Mouse (Mus musculus) midbrain, embryonic 14.5 days (tissue): ENCODE data around the gene Bod1l. TPM values are rescaled to one million over a fixed set of nuclear protein-coding genes. Genes with fewer than 3 reads are reported as not detected.
A peak's percentile ranks its signal among the peaks of the same experiment; 100 is the strongest.

Experiments used
- ATAC-seq: fragments of 200-750 bp; cut with Nextera tagmentation; 2 replicates; pipeline ENCODE4 v1.8.0; 2017; ENCODE audit warnings: moderate number of reproducible peaks, moderate library complexity; ENCODE audit not compliant: low FRiP score, low TSS enrichment
- DNase-seq: peaks from one replicate; pipeline ENCODE4 v3.0.0-alpha.2; 2015
- H3K27ac ChIP-seq: fragments of 300-500 bp; sonication (generic); replicated peaks from 2 replicates; pipeline ENCODE4 v1.5.1; 2014; ENCODE audit warnings: mild to moderate bottlenecking, low read depth, low read length, moderate library complexity
- H3K27me3 ChIP-seq: fragments of 300-500 bp; sonication (generic); 2 replicates; pipeline ENCODE4 v1.6.1; 2014; ENCODE audit warnings: low read length, control low read depth, mixed read lengths; ENCODE audit not compliant: control insufficient read depth, insufficient read depth
- H3K36me3 ChIP-seq: fragments of 300-500 bp; sonication (generic); 2 replicates; pipeline ENCODE4 v1.6.1; 2014; ENCODE audit warnings: low read length, control low read depth; ENCODE audit not compliant: control insufficient read depth, insufficient read depth
- H3K4me1 ChIP-seq: fragments of 300-500 bp; sonication (generic); 2 replicates; pipeline ENCODE4 v1.6.1; 2014; ENCODE audit warnings: mild to moderate bottlenecking, antibody characterized with exemption, low read length, control low read depth; ENCODE audit not compliant: control insufficient read depth, insufficient read depth
- H3K4me2 ChIP-seq: fragments of 300-500 bp; sonication (generic); 2 replicates; pipeline ENCODE4 v1.6.1; 2014; ENCODE audit warnings: mild to moderate bottlenecking, low read length, moderate library complexity
- H3K4me3 ChIP-seq: fragments of 300-500 bp; sonication (generic); replicated peaks from 2 replicates; pipeline ENCODE4 v1.5.1; 2014; ENCODE audit warnings: low read depth, low read length
- H3K9ac ChIP-seq: fragments of 300-500 bp; sonication (generic); replicated peaks from 2 replicates; pipeline ENCODE4 v1.6.1; 2014; ENCODE audit warnings: mild to moderate bottlenecking, low read length, moderate library complexity
- H3K9me3 ChIP-seq: fragments of 300-500 bp; sonication (generic); 2 replicates; pipeline ENCODE4 v1.6.1; 2016; ENCODE audit warnings: low read length, control low read depth, mixed read lengths; ENCODE audit not compliant: control insufficient read depth
- WGBS: fragments of 180-500 bp; shearing (Covaris S2); extraction: QIAGEN DNeasy Blood & Tissue Kit; methylation state at CpG from one replicate; pipeline ENCODE4 v1.1.7; 2014; 5-methylcytosine and 5-hydroxymethylcytosine counted together
- polyA plus RNA-seq: library from polyadenylated mRNA; unstranded; fragments of >200 nt; fragmentation: Nextera tagmentation; extraction: Ambion mirVana; gene quantifications from 2 replicates; pipeline ENCODE4 v1.2.1, GENCODE M21; 2014

Bod1l gene
- polyA plus RNA-seq, 1 experiment from 2014 or later: 29.8 TPM

- peaks cover 72% of the 10 kb centered on the region for H3K27me3 ChIP-seq
- no peak overlapping the region for H3K27ac ChIP-seq
- H3K4me3 ChIP-seq: no peak overlapping the region
- WGBS: 2% methylated on average over 14 of the region's 14 CpGs
- no peaks in the 10 kb centered on the region for H3K9me3 ChIP-seq
- no peaks in the 10 kb centered on the region for H3K36me3 ChIP-seq
- no peak overlapping the region for H3K4me2 ChIP-seq
- peaks cover 15% of the 10 kb centered on the region for H3K4me1 ChIP-seq
- ATAC-seq (no peak), DNase-seq (peak; percentile 37)
- H3K9ac ChIP-seq: no peak overlapping the region
Measured at GRCm38 (mm10) chr5:41765626-41766405, 78.3 kb downstream of the Bod1l start.

- Histone ChIP-seq H3K9me3 (no peaks in the 10 kb centered on the region), H3K4me3 (peak within 1 kb of the TSS; percentile 29), H3K9ac (no peak within 1 kb of the TSS), H3K27me3 (peaks cover 88% of the 10 kb centered on the region), H3K36me3 (no peaks in the 10 kb centered on the region), H3K27ac (no peak within 1 kb of the TSS), H3K4me2 (peak within 1 kb of the TSS; percentile 54), H3K4me1 (peaks cover 15% of the 10 kb centered on the region)
- ATAC-seq (peak; percentile 40; the same call in 1 of the 2 replicates), DNase-seq (peak; percentile 42)
- WGBS: under 1% methylated on average over 78 of the region's 79 CpGs
Measured at GRCm38 (mm10) chr5:41763731-41764721, 80.1 kb downstream of the Bod1l start, which contains the start of gene Nkx3-2. Gene Nkx3-2 (minus strand): TSS chr5:41764501.

- H3K9ac ChIP-seq: no peak overlapping the region
- under 1% methylated on average over 41 of the region's 41 CpGs for WGBS
Measured at GRCm38 (mm10) chr5:41762947-41763730, 81.0 kb downstream of the Bod1l start.

DNA sequence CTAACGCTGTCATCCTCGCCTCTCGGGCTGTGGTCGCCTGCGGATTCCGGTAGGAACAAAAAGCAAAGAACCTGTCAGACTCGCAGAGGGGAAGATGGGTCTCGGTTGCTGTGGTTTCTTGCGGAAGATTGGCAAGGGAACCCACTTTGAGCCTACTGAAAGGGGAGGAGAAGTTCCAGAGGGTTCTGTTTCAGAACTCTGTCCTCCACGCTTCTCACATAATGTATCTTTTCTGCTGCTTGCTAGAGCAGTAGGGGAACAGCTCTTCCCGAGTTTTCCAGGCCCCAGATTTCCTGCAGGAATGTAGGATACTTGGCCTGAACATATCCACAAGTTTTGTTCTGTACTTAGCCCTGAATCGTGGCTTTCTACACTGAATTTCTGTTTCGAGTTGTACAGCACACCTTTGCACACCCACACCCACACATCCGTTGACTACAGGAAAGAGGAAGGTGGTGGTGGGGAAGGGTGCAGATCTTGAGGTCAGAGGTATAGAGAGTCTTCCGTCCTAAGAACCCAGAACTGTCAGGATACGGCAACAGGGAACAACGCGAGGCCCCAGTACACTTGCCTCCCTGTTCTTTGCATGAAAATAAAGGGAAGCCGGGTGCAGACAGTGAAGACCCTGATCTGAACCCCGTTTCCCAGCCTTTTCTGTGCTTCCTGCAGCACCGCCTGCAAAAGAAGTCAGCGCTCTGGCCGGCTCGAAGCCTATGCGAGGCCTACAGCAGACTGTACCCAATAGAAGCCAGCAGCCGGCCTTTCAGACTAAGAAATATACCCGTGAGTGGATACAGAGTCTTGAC lies 81.8 kb downstream of the Bod1l start:
- H3K4me3 ChIP-seq: peak overlapping the region; percentile 7; the same call in 1 of the 2 replicates
- H3K4me2 ChIP-seq: no peak overlapping the region
- H3K36me3 ChIP-seq: no peaks in the 10 kb centered on the region
- under 1% methylated on average over 27 of the region's 27 CpGs for WGBS
- no peak overlapping the region for H3K27ac ChIP-seq
- no peak for ATAC-seq
- no peaks in the 10 kb centered on the region for H3K9me3 ChIP-seq
- peaks cover 15% of the 10 kb centered on the region for H3K4me1 ChIP-seq
- DNase-seq: peak; percentile 32
- H3K27me3 ChIP-seq: peaks cover 93% of the 10 kb centered on the region
- H3K9ac ChIP-seq: no peak overlapping the region

More at GRCm38 (mm10) chr5:41762947-41763730, 81.0 kb downstream of the Bod1l start:
- Histone ChIP-seq H3K27me3 (peaks cover 93% of the 10 kb centered on the region), H3K4me1 (peaks cover 15% of the 10 kb centered on the region), H3K36me3 (no peaks in the 10 kb centered on the region), H3K27ac (no peak overlapping the region), H3K4me3 (peak overlapping the region; percentile 29), H3K4me2 (peak overlapping the region; percentile 54), H3K9me3 (no peaks in the 10 kb centered on the region)
- peak; percentile 40 for DNase-seq
- no peak for ATAC-seq

DNA sequence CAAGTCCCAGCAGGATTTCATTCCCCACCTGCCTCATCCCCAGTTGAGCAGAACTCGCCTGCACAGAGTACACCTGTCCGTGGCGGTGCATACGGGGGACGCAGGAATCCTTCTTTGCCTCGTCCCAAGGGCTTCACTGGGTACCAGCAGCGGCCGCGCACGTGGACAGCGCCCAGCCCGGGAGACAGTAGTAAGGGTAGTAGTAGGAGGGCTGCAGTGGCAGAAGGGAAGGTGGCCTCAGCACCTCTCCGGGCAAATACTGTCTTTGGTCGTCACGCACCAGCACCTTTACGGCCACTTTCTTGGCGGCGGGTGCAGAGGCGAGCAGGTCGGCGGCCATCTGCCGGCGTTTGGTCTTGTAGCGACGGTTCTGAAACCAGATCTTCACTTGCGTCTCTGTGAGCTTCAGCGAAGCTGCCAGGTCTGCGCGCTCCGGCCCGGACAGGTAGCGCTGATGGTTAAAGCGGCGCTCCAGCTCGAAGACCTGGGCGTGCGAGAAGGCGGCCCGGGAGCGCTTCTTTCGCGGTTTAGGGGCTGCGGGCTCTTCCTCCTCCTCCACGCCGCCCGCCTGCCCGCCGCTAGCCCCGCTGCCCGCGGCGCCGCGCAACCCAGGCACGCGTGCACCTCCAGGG lies 82.5 kb downstream of the Bod1l start:
- Histone ChIP-seq H3K4me1 (peaks cover 15% of the 10 kb centered on the region), H3K9ac (no peak overlapping the region), H3K27me3 (peaks cover 93% of the 10 kb centered on the region), H3K4me3 (peak overlapping the region; percentile 7; the same call in 1 of the 2 replicates), H3K36me3 (no peaks in the 10 kb centered on the region), H3K9me3 (no peaks in the 10 kb centered on the region), H3K4me2 (peak overlapping the region; percentile 10; the same call in 1 of the 2 replicates), H3K27ac (no peak overlapping the region)
- under 1% methylated on average over 56 of the region's 56 CpGs for WGBS
- DNase-seq (no peak), ATAC-seq (no peak)

- Histone ChIP-seq H3K9ac (no peak overlapping the region), H3K4me2 (no peak overlapping the region), H3K4me1 (peaks cover 15% of the 10 kb centered on the region), H3K36me3 (no peaks in the 10 kb centered on the region), H3K9me3 (no peaks in the 10 kb centered on the region), H3K27me3 (peaks cover 93% of the 10 kb centered on the region), H3K27ac (no peak overlapping the region), H3K4me3 (no peak overlapping the region)
- ATAC-seq: no peak
- no peak for DNase-seq
- WGBS: 2% methylated on average over 22 of the region's 22 CpGs
Measured at GRCm38 (mm10) chr5:41760831-41761508, 83.1 kb downstream of the Bod1l start.

GRCm38 (mm10) chr5:41760071-41760470 lies 84.0 kb downstream of the Bod1l start:
- Histone ChIP-seq H3K9ac (no peak overlapping the region), H3K4me3 (no peak overlapping the region), H3K4me2 (no peak overlapping the region), H3K27me3 (peaks cover 95% of the 10 kb centered on the region), H3K36me3 (no peaks in the 10 kb centered on the region), H3K4me1 (peaks cover 15% of the 10 kb centered on the region), H3K27ac (no peak overlapping the region), H3K9me3 (no peaks in the 10 kb centered on the region)
- ATAC-seq (no peak), DNase-seq (no peak)
- WGBS: 2% methylated on average over 8 of the region's 8 CpGs
